Mouse (Mus musculus) kidney, embryonic 14.5 days (tissue): Measurements from ENCODE around the gene En1. TPM values are rescaled to one million over a fixed set of nuclear protein-coding genes. Genes with fewer than 3 reads are reported as not detected.

ENCODE experiments used
- ATAC-seq: fragments of 200-750 bp; cut with Nextera tagmentation; 2 replicates; pipeline ENCODE4 v1.8.0; 2017; ENCODE audit warnings: moderate number of reproducible peaks, mild to moderate bottlenecking, moderate TSS enrichment, moderate library complexity; ENCODE audit not compliant: low FRiP score, low TSS enrichment
- H3K27ac ChIP-seq: fragments of 300-500 bp; sonication (generic); 2 replicates; pipeline ENCODE4 v1.5.1; 2014; ENCODE audit warnings: low read depth, mild to moderate bottlenecking, low read length, moderate library complexity, mixed read lengths
- H3K27me3 ChIP-seq: fragments of 300-500 bp; sonication (generic); 2 replicates; pipeline ENCODE4 v1.6.1; 2014; ENCODE audit warnings: mild to moderate bottlenecking, low read length; ENCODE audit not compliant: control insufficient read depth, insufficient read depth
- H3K36me3 ChIP-seq: fragments of 300-500 bp; sonication (generic); 2 replicates; pipeline ENCODE4 v1.6.1; 2014; ENCODE audit warnings: low read length, mixed read lengths; ENCODE audit not compliant: control insufficient read depth, insufficient read depth
- H3K4me1 ChIP-seq: fragments of 300-500 bp; sonication (generic); 2 replicates; pipeline ENCODE4 v1.6.1; 2014; ENCODE audit warnings: low read length, mixed read lengths; ENCODE audit not compliant: control insufficient read depth, insufficient read depth
- H3K4me2 ChIP-seq: fragments of 300-500 bp; sonication (generic); replicated peaks from 2 replicates; pipeline ENCODE4 v1.6.1; 2014; ENCODE audit warnings: low read depth, mild to moderate bottlenecking, low read length
- H3K4me3 ChIP-seq: fragments of 300-500 bp; sonication (generic); 2 replicates; pipeline ENCODE4 v1.5.1; 2014; ENCODE audit warnings: mild to moderate bottlenecking, low read length
- H3K9ac ChIP-seq: fragments of 300-500 bp; sonication (generic); 2 replicates; pipeline ENCODE4 v1.6.1; 2014; ENCODE audit warnings: low read depth, mild to moderate bottlenecking, low read length, moderate library complexity
- H3K9me3 ChIP-seq: fragments of 300-500 bp; sonication (generic); 2 replicates; pipeline ENCODE4 v1.6.1; 2016; ENCODE audit warnings: low read length; ENCODE audit not compliant: control insufficient read depth
- WGBS: fragments of 180-500 bp; shearing (Covaris S2); extraction: QIAGEN DNeasy Blood & Tissue Kit; methylation state at CpG from one replicate; pipeline ENCODE4 v1.1.7; 2014; 5-methylcytosine and 5-hydroxymethylcytosine counted together
- polyA plus RNA-seq: library from polyadenylated mRNA; unstranded; fragments of >200 nt; fragmentation: Nextera tagmentation; extraction: Ambion mirVana; gene quantifications from 2 replicates; pipeline ENCODE4 v1.2.1, GENCODE M21; 2014

En1 gene
- polyA plus RNA-seq, 1 experiment from 2014 or later: not detected

- no peak for ATAC-seq
- no peak overlapping the region for H3K4me3 ChIP-seq
- no peak overlapping the region for H3K9ac ChIP-seq
- no peak overlapping the region for H3K27ac ChIP-seq
- no peak overlapping the region for H3K4me2 ChIP-seq
- no peaks in the 10 kb centered on the region for H3K36me3 ChIP-seq
- no peaks in the 10 kb centered on the region for H3K9me3 ChIP-seq
- 73% methylated on average over 8 of the region's 8 CpGs for WGBS
- H3K4me1 ChIP-seq: no peaks in the 10 kb centered on the region
- no peaks in the 10 kb centered on the region for H3K27me3 ChIP-seq
Observed at GRCm38 (mm10) chr1:120650068-120650467, 47.9 kb downstream of the En1 start.

- H3K4me1 ChIP-seq: no peaks in the 10 kb centered on the region
- no peak for ATAC-seq
- no peaks in the 10 kb centered on the region for H3K27me3 ChIP-seq
- H3K9me3 ChIP-seq: no peaks in the 10 kb centered on the region
- WGBS: 78% methylated on average over 5 of the region's 5 CpGs
- no peak overlapping the region for H3K9ac ChIP-seq
- H3K4me3 ChIP-seq: no peak overlapping the region
- no peak overlapping the region for H3K27ac ChIP-seq
- no peaks in the 10 kb centered on the region for H3K36me3 ChIP-seq
- H3K4me2 ChIP-seq: no peak overlapping the region
Observed at GRCm38 (mm10) chr1:120651997-120652396, 49.8 kb downstream of the En1 start.

- Histone ChIP-seq H3K9me3 (no peaks in the 10 kb centered on the region), H3K9ac (no peak overlapping the region), H3K36me3 (no peaks in the 10 kb centered on the region), H3K4me3 (no peak overlapping the region), H3K27ac (no peak overlapping the region), H3K4me1 (no peaks in the 10 kb centered on the region), H3K4me2 (no peak overlapping the region), H3K27me3 (no peaks in the 10 kb centered on the region)
- WGBS: 62% methylated on average over 7 of the region's 7 CpGs
- peak; percentile 78 for ATAC-seq
Observed at GRCm38 (mm10) chr1:120654950-120655396, 52.8 kb downstream of the En1 start.

Other genes starting within 250 kb of the En1 start
- 0.11 and 0.13 TPM in 2 replicates for gene Marco, start 97.4 kb upstream of the En1 start, polyA plus RNA-seq